8 mouse cellular contexts compared by ENCODE assay signal in the genomic region with DNA sequence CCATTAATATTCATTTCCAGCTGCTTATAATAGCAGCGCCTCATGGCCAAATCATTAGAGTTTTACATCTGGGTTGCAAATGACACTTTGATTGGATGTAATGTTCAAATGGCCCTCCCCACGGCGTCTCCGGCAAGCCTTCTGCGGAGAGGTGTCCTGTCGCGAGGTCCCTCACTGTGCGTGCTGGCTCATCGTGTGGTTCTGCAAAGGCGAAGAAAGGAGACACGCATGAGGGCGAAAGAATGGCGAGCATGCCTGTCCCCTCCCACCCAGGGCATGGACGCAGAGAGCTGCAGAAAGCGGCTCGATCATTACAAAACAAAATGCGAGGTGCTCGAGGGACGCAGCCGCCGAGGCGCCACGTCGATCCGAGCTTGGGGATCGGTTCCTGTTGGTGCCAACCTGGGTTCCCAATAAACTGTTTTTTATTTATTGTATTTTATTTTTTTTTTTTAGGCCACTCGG.
DNase-seq lines count a peak whose midpoint lies in the region; ATAC-seq and TF ChIP-seq lines count a peak whose summit lies in the region.

No protein-coding gene starts in this region.

- no peak overlapping the region; the same call in 1 of the 2 replicates for H3K27ac ChIP-seq in embryonic facial prominence, embryonic 14.5 days (replicated peaks; ENCODE audit: low read depth, low read length)
- H3K27ac ChIP-seq in intestine, embryonic 15.5 days, result no peak overlapping the region
- peak overlapping the region; percentile 75 for H3K27ac ChIP-seq in neural tube, embryonic 15.5 days (replicated peaks)
- no peak overlapping the region for H3K27ac ChIP-seq in thymus, adult 2 months (ENCODE audit: control insufficient read depth, insufficient read depth, low read length)

- peaks cover 65% of the 10 kb centered on the region for H3K27me3 ChIP-seq in megakaryocyte, embryonic 14.5 days (replicated peaks)
- peaks cover 29% of the 10 kb centered on the region for H3K27me3 ChIP-seq in embryonic facial prominence, embryonic 14.5 days (replicated peaks; ENCODE audit: control insufficient read depth, insufficient read depth, low read length)
- peaks cover 32% of the 10 kb centered on the region for H3K27me3 ChIP-seq in intestine, embryonic 15.5 days (replicated peaks)
- no peaks in the 10 kb centered on the region; the same call in 1 of the 2 replicates for H3K27me3 ChIP-seq in neural tube, embryonic 15.5 days (replicated peaks)
- H3K27me3 ChIP-seq in thymus, adult 2 months (ENCODE audit: control insufficient read depth, insufficient read depth, low read length), result no peaks in the 10 kb centered on the region; the same call in 1 of the 2 replicates

- 6% methylated on average over 26 of the region's 27 CpGs for WGBS in embryonic facial prominence, embryonic 14.5 days
- WGBS in intestine, embryonic 15.5 days, result 13% methylated on average over 27 of the region's 27 CpGs
- 5% methylated on average over 27 of the region's 27 CpGs for WGBS in neural tube, embryonic 15.5 days
- 7% methylated on average over 27 of the region's 27 CpGs for WGBS in thymus, adult 2 months

- TF ChIP-seq CTCF in thymus, adult 2 months (IDR thresholded peaks at IDR 0.05; ENCODE audit: borderline replicate concordance, control insufficient read depth, extremely low read depth, insufficient read depth, low read length, poor library complexity), result no peak

- H3K9ac ChIP-seq in embryonic facial prominence, embryonic 14.5 days (ENCODE audit: low read depth, low read length), result 0 out of 2 replicates have a peak overlapping the region, but pooled peaks have one; percentile 39
- 0 out of 2 replicates have a peak overlapping the region, but pooled peaks have one; percentile 6 for H3K9ac ChIP-seq in intestine, embryonic 15.5 days
- H3K9ac ChIP-seq in neural tube, embryonic 15.5 days (replicated peaks), result no peak overlapping the region; the same call in 1 of the 2 replicates

- H3K4me1 ChIP-seq in megakaryocyte, embryonic 14.5 days, result peaks cover 45% of the 10 kb centered on the region
- peaks cover 28% of the 10 kb centered on the region for H3K4me1 ChIP-seq in embryonic facial prominence, embryonic 14.5 days (ENCODE audit: control insufficient read depth, insufficient read depth, low read length)
- peaks cover 23% of the 10 kb centered on the region for H3K4me1 ChIP-seq in intestine, embryonic 15.5 days (replicated peaks)
- H3K4me1 ChIP-seq in neural tube, embryonic 15.5 days, result peaks cover 50% of the 10 kb centered on the region
- H3K4me1 ChIP-seq in thymus, adult 2 months (replicated peaks; ENCODE audit: control insufficient read depth, insufficient read depth, low read length), result no peaks in the 10 kb centered on the region

- peak overlapping the region; percentile 65 for H3K4me2 ChIP-seq in embryonic facial prominence, embryonic 14.5 days (ENCODE audit: low read depth, low read length)
- peak overlapping the region; percentile 54 for H3K4me2 ChIP-seq in intestine, embryonic 15.5 days (replicated peaks)
- H3K4me2 ChIP-seq in neural tube, embryonic 15.5 days, result peak overlapping the region; percentile 58

- H3K9me3 ChIP-seq in megakaryocyte, embryonic 14.5 days, result no peaks in the 10 kb centered on the region
- no peaks in the 10 kb centered on the region for H3K9me3 ChIP-seq in embryonic facial prominence, embryonic 14.5 days (ENCODE audit: control insufficient read depth, low read length)
- H3K9me3 ChIP-seq in intestine, embryonic 15.5 days, result no peaks in the 10 kb centered on the region
- no peaks in the 10 kb centered on the region for H3K9me3 ChIP-seq in neural tube, embryonic 15.5 days (replicated peaks)

- no peaks in the 10 kb centered on the region for H3K36me3 ChIP-seq in megakaryocyte, embryonic 14.5 days (replicated peaks; ENCODE audit: low read length)
- H3K36me3 ChIP-seq in embryonic facial prominence, embryonic 14.5 days (ENCODE audit: control insufficient read depth, insufficient read depth, low read length), result no peaks in the 10 kb centered on the region
- H3K36me3 ChIP-seq in intestine, embryonic 15.5 days, result no peaks in the 10 kb centered on the region
- H3K36me3 ChIP-seq in neural tube, embryonic 15.5 days, result no peaks in the 10 kb centered on the region
- no peaks in the 10 kb centered on the region for H3K36me3 ChIP-seq in thymus, adult 2 months (ENCODE audit: control insufficient read depth, insufficient read depth, low read length)

- ATAC-seq in megakaryocyte, adult 5-6 weeks (ENCODE audit: poor library complexity, severe bottlenecking), result no peak
- ATAC-seq in embryonic facial prominence, embryonic 14.5 days (ENCODE audit: low read depth), result no peak
- ATAC-seq in intestine, embryonic 15.5 days, result no peak
- ATAC-seq in neural tube, embryonic 15.5 days (ENCODE audit: low FRiP score), result no peak
- ATAC-seq in megakaryocyte progenitor cell, adult 5-6 weeks (replicated peaks; ENCODE audit: poor library complexity), result no peak

- intact Hi-C loops in left cerebral cortex, postnatal 10 days (cut with DNase I), result no loop called here

- DNase-seq in embryonic facial prominence, embryonic 14.5 days (ENCODE audit: low spot score), result peak; percentile 43
- DNase-seq in thymus, adult 2 months, result no peak
- no peak for DNase-seq in left cerebral cortex, postnatal 10 days (ENCODE audit: extremely low spot score in 1 of 2, low spot score in 2 of 2)

- peak overlapping the region; percentile 84 for H3K4me3 ChIP-seq in megakaryocyte, embryonic 14.5 days (replicated peaks)
- peak overlapping the region; percentile 33 for H3K4me3 ChIP-seq in embryonic facial prominence, embryonic 14.5 days (ENCODE audit: low read depth, low read length)
- H3K4me3 ChIP-seq in intestine, embryonic 15.5 days (replicated peaks), result peak overlapping the region; percentile 25
- H3K4me3 ChIP-seq in neural tube, embryonic 15.5 days (replicated peaks), result peak overlapping the region; percentile 24
- H3K4me3 ChIP-seq in thymus, adult 2 months (ENCODE audit: control insufficient read depth, insufficient read depth, low read length), result no peak overlapping the region

- TF ChIP-seq POLR2A in thymus, adult 2 months (IDR thresholded peaks at IDR 0.05; ENCODE audit: control insufficient read depth, extremely low read depth, insufficient read depth, low read length, poor library complexity), result no peak
